Mouse (Mus musculus): Measurements from ENCODE around the gene Hist1h4a. TPM values are rescaled to one million over a fixed set of nuclear protein-coding genes. Genes with fewer than 3 reads are reported as not detected.
"Not testable (repeated sequence)": the region's sequence is repeated elsewhere in the genome, so short reads cannot be mapped to it uniquely, and the experiment has no call there.

The Hist1h4a gene
- polyA plus RNA-seq, 3 experiments from 2014 or later = 3.1 TPM; not detected in 2

- no peak for ATAC-seq
Observed at GRCm38 (mm10) chr13:23740910-23741309, 20.1 kb downstream of the Hist1h4a start.

- no peak for ATAC-seq
Observed at GRCm38 (mm10) chr13:23740256-23740840, 20.7 kb downstream of the Hist1h4a start.

GRCm38 (mm10) chr13:23739922-23740252, 21.1 kb downstream of the Hist1h4a start:
- ATAC-seq = peak; percentile 58

- peak; percentile 86 for ATAC-seq
Observed at GRCm38 (mm10) chr13:23739069-23739921, 21.7 kb downstream of the Hist1h4a start.

- peak; percentile 70 for ATAC-seq
Observed at GRCm38 (mm10) chr13:23738677-23739068, 22.4 kb downstream of the Hist1h4a start, which contains the start of gene Hist1h1c. TSS of gene Hist1h1c (plus strand) at chr13:23738808.

- no peak for ATAC-seq
Observed at GRCm38 (mm10) chr13:23738041-23738440, 23.0 kb downstream of the Hist1h4a start.

GRCm38 (mm10) chr13:23737091-23737490, 23.9 kb downstream of the Hist1h4a start:
- ATAC-seq = no peak

GRCm38 (mm10) chr13:23732156-23732804, 28.8 kb downstream of the Hist1h4a start:
- peak; percentile 90 for ATAC-seq

- no peak for ATAC-seq
Observed at GRCm38 (mm10) chr13:23730479-23730878, 30.6 kb downstream of the Hist1h4a start.

- no peak for ATAC-seq
Observed at GRCm38 (mm10) chr13:23729706-23730105, 31.3 kb downstream of the Hist1h4a start.

- ATAC-seq = peak; percentile 69
Observed at GRCm38 (mm10) chr13:23729192-23729525, 31.9 kb downstream of the Hist1h4a start.

GRCm38 (mm10) chr13:23728472-23729191, 32.4 kb downstream of the Hist1h4a start:
- ATAC-seq = no peak

GRCm38 (mm10) chr13:23725213-23725612, 35.8 kb downstream of the Hist1h4a start:
- ATAC-seq = no peak

- no peak for ATAC-seq
Observed at GRCm38 (mm10) chr13:23724239-23724638, 36.8 kb downstream of the Hist1h4a start.

- not testable (repeated sequence) for ATAC-seq
Observed at GRCm38 (mm10) chr13:23717593-23718245, 43.3 kb downstream of the Hist1h4a start.

GRCm38 (mm10) chr13:23717176-23717575, 43.9 kb downstream of the Hist1h4a start:
- no peak for ATAC-seq

- ATAC-seq = no peak
Observed at GRCm38 (mm10) chr13:23716261-23717042, 44.6 kb downstream of the Hist1h4a start.

Measured in inflammation-experienced regulatory T-cells, adult 6 months (primary cell).